Mouse (Mus musculus): Measurements from ENCODE around the gene Tacc3. TPM values are rescaled to one million over a fixed set of nuclear protein-coding genes. Genes with fewer than 3 reads are reported as not detected.

Tacc3 gene
- polyA plus RNA-seq, 1 experiment: 33.1 TPM

- Histone ChIP-seq H3K27me3 (replicated peaks) (peaks cover 95% of the 10 kb centered on the region), H3K9me3 (no peaks in the 10 kb centered on the region), H3K36me3 (replicated peaks; ENCODE audit: low read length) (no peaks in the 10 kb centered on the region), H3K4me3 (replicated peaks) (no peak overlapping the region), H3K4me1 (peaks cover 62% of the 10 kb centered on the region)
- TF ChIP-seq FLI1 (IDR thresholded peaks at IDR 0.05; ENCODE audit: low read length) (no peak), GATA1 (IDR thresholded peaks at IDR 0.05; ENCODE audit: borderline replicate concordance, low read length) (no peak)
These were observed 31.4 kb downstream of the Tacc3 start for GRCm38 (mm10) chr5:33689221-33689844.

GRCm38 (mm10) chr5:33689852-33690645 is 32.1 kb downstream of the Tacc3 start:
- Histone ChIP-seq H3K36me3 (replicated peaks; ENCODE audit: low read length) (no peaks in the 10 kb centered on the region), H3K4me3 (replicated peaks) (no peak overlapping the region), H3K4me1 (peaks cover 60% of the 10 kb centered on the region), H3K27me3 (replicated peaks) (peaks cover 95% of the 10 kb centered on the region), H3K9me3 (no peaks in the 10 kb centered on the region)
- TF ChIP-seq FLI1 (IDR thresholded peaks at IDR 0.05; ENCODE audit: low read length) (no peak), GATA1 (IDR thresholded peaks at IDR 0.05; ENCODE audit: borderline replicate concordance, low read length) (no peak)

- Histone ChIP-seq H3K36me3 (replicated peaks; ENCODE audit: low read length) (no peaks in the 10 kb centered on the region), H3K4me1 (peaks cover 63% of the 10 kb centered on the region), H3K9me3 (no peaks in the 10 kb centered on the region), H3K27me3 (replicated peaks) (peaks cover 94% of the 10 kb centered on the region), H3K4me3 (replicated peaks) (no peak overlapping the region)
- TF ChIP-seq GATA1 (IDR thresholded peaks at IDR 0.05; ENCODE audit: borderline replicate concordance, low read length) (no peak), FLI1 (IDR thresholded peaks at IDR 0.05; ENCODE audit: low read length) (no peak)
These were observed 34.5 kb downstream of the Tacc3 start for GRCm38 (mm10) chr5:33692393-33692792.

- no peaks in the 10 kb centered on the region for H3K9me3 ChIP-seq
- H3K27me3 ChIP-seq (replicated peaks): peaks cover 89% of the 10 kb centered on the region
- H3K36me3 ChIP-seq (replicated peaks; ENCODE audit: low read length): no peaks in the 10 kb centered on the region
- H3K4me1 ChIP-seq: peaks cover 66% of the 10 kb centered on the region
- TF ChIP-seq GATA1 (IDR thresholded peaks at IDR 0.05; ENCODE audit: borderline replicate concordance, low read length) (no peak), FLI1 (IDR thresholded peaks at IDR 0.05; ENCODE audit: low read length) (no peak)
- no peak overlapping the region for H3K4me3 ChIP-seq (replicated peaks)
These were observed 36.5 kb downstream of the Tacc3 start for GRCm38 (mm10) chr5:33694461-33694847.

- H3K4me3 ChIP-seq (replicated peaks): peak overlapping the region; percentile 81
- H3K4me1 ChIP-seq: peaks cover 68% of the 10 kb centered on the region
- TF ChIP-seq GATA1 (IDR thresholded peaks at IDR 0.05; ENCODE audit: borderline replicate concordance, low read length): no peak
- no peaks in the 10 kb centered on the region for H3K9me3 ChIP-seq
- peaks cover 89% of the 10 kb centered on the region for H3K27me3 ChIP-seq (replicated peaks)
- H3K36me3 ChIP-seq (replicated peaks; ENCODE audit: low read length): no peaks in the 10 kb centered on the region
These were observed 37.2 kb downstream of the Tacc3 start for GRCm38 (mm10) chr5:33694848-33695717.

GRCm38 (mm10) chr5:33695718-33696121 is 37.8 kb downstream of the Tacc3 start:
- Histone ChIP-seq H3K9me3 (no peaks in the 10 kb centered on the region), H3K27me3 (replicated peaks) (peaks cover 89% of the 10 kb centered on the region), H3K36me3 (replicated peaks; ENCODE audit: low read length) (no peaks in the 10 kb centered on the region), H3K4me1 (peaks cover 70% of the 10 kb centered on the region), H3K4me3 (replicated peaks) (peak overlapping the region; percentile 81)
- TF ChIP-seq GATA1 (IDR thresholded peaks at IDR 0.05; ENCODE audit: borderline replicate concordance, low read length) (no peak), FLI1 (IDR thresholded peaks at IDR 0.05; ENCODE audit: low read length) (no peak)

- H3K9me3 ChIP-seq: no peaks in the 10 kb centered on the region
- peaks cover 76% of the 10 kb centered on the region for H3K4me1 ChIP-seq
- H3K4me3 ChIP-seq (replicated peaks): no peak overlapping the region
- H3K36me3 ChIP-seq (replicated peaks; ENCODE audit: low read length): no peaks in the 10 kb centered on the region
- H3K27me3 ChIP-seq (replicated peaks): peaks cover 91% of the 10 kb centered on the region
- no peak for TF ChIP-seq GATA1 (IDR thresholded peaks at IDR 0.05; ENCODE audit: borderline replicate concordance, low read length)
- TF ChIP-seq FLI1 (IDR thresholded peaks at IDR 0.05; ENCODE audit: low read length): no peak
These were observed 38.5 kb downstream of the Tacc3 start for GRCm38 (mm10) chr5:33696430-33696829.

GRCm38 (mm10) chr5:33697534-33697933 is 39.6 kb downstream of the Tacc3 start:
- H3K4me1 ChIP-seq: peaks cover 81% of the 10 kb centered on the region

GRCm38 (mm10) chr5:33697947-33698512 is 40.1 kb downstream of the Tacc3 start:
- Histone ChIP-seq H3K4me3 (replicated peaks) (no peak overlapping the region), H3K9me3 (no peaks in the 10 kb centered on the region), H3K27me3 (replicated peaks) (peaks cover 86% of the 10 kb centered on the region), H3K4me1 (peaks cover 83% of the 10 kb centered on the region), H3K36me3 (replicated peaks; ENCODE audit: low read length) (no peaks in the 10 kb centered on the region)
- no peak for TF ChIP-seq FLI1 (IDR thresholded peaks at IDR 0.05; ENCODE audit: low read length)
- no peak for TF ChIP-seq GATA1 (IDR thresholded peaks at IDR 0.05; ENCODE audit: borderline replicate concordance, low read length)

More at GRCm38 (mm10) chr5:33697534-33697933, 39.6 kb downstream of the Tacc3 start:
- Histone ChIP-seq H3K9me3 (no peaks in the 10 kb centered on the region), H3K36me3 (replicated peaks; ENCODE audit: low read length) (no peaks in the 10 kb centered on the region), H3K27me3 (replicated peaks) (peaks cover 91% of the 10 kb centered on the region), H3K4me3 (replicated peaks) (no peak overlapping the region)
- TF ChIP-seq FLI1 (IDR thresholded peaks at IDR 0.05; ENCODE audit: low read length) (no peak), GATA1 (IDR thresholded peaks at IDR 0.05; ENCODE audit: borderline replicate concordance, low read length) (peak; percentile 64; the same call in 1 of the 3 replicates)

Data from megakaryocyte, embryonic 14.5 days (primary cell).